Mouse (Mus musculus) frontal cortex, postnatal 10 days (tissue): Measurements from ENCODE around the gene Tle4.

Source experiments
- DNase-seq, 2 experiments: peaks; one replicate each; pipeline ENCODE4 v3.0.0; 2022; ENCODE audit warnings: low spot score in 2 of 2, mixed read lengths in 1 of 2

The Tle4 gene

GRCm38 (mm10) chr19:14591809-14592535, 5.9 kb downstream of the Tle4 start:
- DNase-seq: no peak

GRCm38 (mm10) chr19:14590154-14590553, 7.7 kb downstream of the Tle4 start:
- no peak for DNase-seq

- no peak for DNase-seq
Observed at GRCm38 (mm10) chr19:14588221-14589123, 9.4 kb downstream of the Tle4 start.

GRCm38 (mm10) chr19:14586171-14586570, 11.7 kb downstream of the Tle4 start:
- no peak for DNase-seq

GRCm38 (mm10) chr19:14585731-14586130, 12.1 kb downstream of the Tle4 start:
- no peak for DNase-seq

GRCm38 (mm10) chr19:14585235-14585634, 12.6 kb downstream of the Tle4 start:
- no peak for DNase-seq

GRCm38 (mm10) chr19:14578698-14579097, 19.2 kb downstream of the Tle4 start:
- no peak for DNase-seq

GRCm38 (mm10) chr19:14578016-14578415, 19.8 kb downstream of the Tle4 start:
- no peak for DNase-seq

- DNase-seq: no peak
Observed at GRCm38 (mm10) chr19:14576311-14576710, 21.5 kb downstream of the Tle4 start.

GRCm38 (mm10) chr19:14568879-14569278, 29.0 kb downstream of the Tle4 start:
- no peak for DNase-seq

GRCm38 (mm10) chr19:14567081-14567480, 30.8 kb downstream of the Tle4 start:
- no peak for DNase-seq

GRCm38 (mm10) chr19:14566564-14567021, 31.3 kb downstream of the Tle4 start:
- peak in 1 of 2 experiments; percentile 7 for DNase-seq

GRCm38 (mm10) chr19:14565424-14566069, 32.3 kb downstream of the Tle4 start:
- no peak for DNase-seq

- DNase-seq: no peak
Observed at GRCm38 (mm10) chr19:14563273-14563959, 34.4 kb downstream of the Tle4 start.

- DNase-seq: no peak
Observed at GRCm38 (mm10) chr19:14547871-14548270, 50.0 kb downstream of the Tle4 start.

- no peak for DNase-seq
Observed at GRCm38 (mm10) chr19:14547133-14547842, 50.6 kb downstream of the Tle4 start.

- no peak for DNase-seq
Observed at GRCm38 (mm10) chr19:14545485-14545884, 52.4 kb downstream of the Tle4 start.

GRCm38 (mm10) chr19:14543305-14543704, 54.5 kb downstream of the Tle4 start:
- DNase-seq: no peak

- no peak for DNase-seq
Observed at GRCm38 (mm10) chr19:14540678-14541077, 57.2 kb downstream of the Tle4 start.

GRCm38 (mm10) chr19:14536676-14537075, 61.2 kb downstream of the Tle4 start:
- DNase-seq: no peak

GRCm38 (mm10) chr19:14534447-14534846, 63.4 kb downstream of the Tle4 start:
- no peak for DNase-seq
